Mouse (Mus musculus) brain, embryonic 14.5 days (tissue): ENCODE results near the gene Krtap9-1.
"Not testable (repeated sequence)": the region's sequence is repeated elsewhere in the genome, so short reads cannot be mapped to it uniquely, and the experiment has no call there.

Experiments
- CTCF ChIP-seq: fragments of 200-500 bp; IDR thresholded peaks from 2 replicates; pipeline ENCODE4 v1.5.1; 2012; ENCODE audit warnings: inconsistent platforms, mild to moderate bottlenecking, moderate library complexity, borderline replicate concordance; ENCODE audit not compliant: insufficient read depth, insufficient read length; ENCODE audit errors: extremely low read depth
- POLR2A ChIP-seq: fragments of 200-500 bp; IDR thresholded peaks from 2 replicates; pipeline ENCODE4 v1.6.1; 2012; ENCODE audit warnings: mild to moderate bottlenecking, inconsistent platforms, borderline replicate concordance; ENCODE audit not compliant: poor library complexity, insufficient read depth, insufficient read length, severe bottlenecking; ENCODE audit errors: extremely low read depth

- TF ChIP-seq CTCF, POLR2A: not testable (repeated sequence)
Observed at GRCm38 (mm10) chr11:99873089-99873488, at the start of gene Krtap9-1.
